Mouse (Mus musculus) testis, adult 2 months (tissue): ENCODE results near the gene Mcfd2.

Experiments
- CTCF ChIP-seq: fragments of 200-500 bp; IDR thresholded peaks from 2 replicates; pipeline ENCODE4 v1.5.1; 2012; ENCODE audit warnings: low read depth, mild to moderate bottlenecking, inconsistent platforms, low read length, moderate library complexity; ENCODE audit not compliant: control insufficient read depth, insufficient read depth, insufficient replicate concordance
- POLR2A ChIP-seq: fragments of 200-500 bp; IDR thresholded peaks from 2 replicates; pipeline ENCODE4 v1.6.1; 2012; ENCODE audit warnings: low read depth, mild to moderate bottlenecking, inconsistent platforms, low read length, moderate library complexity; ENCODE audit not compliant: control insufficient read depth

DNA sequence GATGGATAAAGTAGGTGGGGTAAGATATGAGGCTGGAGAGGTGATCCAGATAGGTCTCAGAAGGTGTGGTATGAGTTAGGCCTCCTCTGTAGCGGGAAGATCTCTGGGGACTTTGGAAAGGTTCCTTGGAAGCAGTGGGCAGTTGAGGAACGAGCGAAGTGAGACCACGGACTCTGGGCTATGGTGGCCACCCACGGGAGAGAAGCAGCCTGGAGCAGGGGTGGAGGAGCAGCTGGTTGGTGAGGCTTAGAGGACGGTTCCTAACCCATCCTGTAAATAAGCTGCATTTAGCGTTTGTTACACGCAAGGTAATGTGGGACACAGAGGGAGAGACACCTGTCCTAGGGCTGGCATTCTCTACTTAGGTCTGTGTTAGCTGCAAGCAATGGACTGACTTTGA lies 39.3 kb upstream of the Mcfd2 start:
- TF ChIP-seq POLR2A (no peak), CTCF (no peak)
